Mouse (Mus musculus): ENCODE measurements at regions not wholly inside any gene's neighbourhood (a gene's known extent, or its start where the extent isn't known, plus 50 kb on each side); places are given as distances from the start of the nearest gene placed in this dataset.

DNA sequence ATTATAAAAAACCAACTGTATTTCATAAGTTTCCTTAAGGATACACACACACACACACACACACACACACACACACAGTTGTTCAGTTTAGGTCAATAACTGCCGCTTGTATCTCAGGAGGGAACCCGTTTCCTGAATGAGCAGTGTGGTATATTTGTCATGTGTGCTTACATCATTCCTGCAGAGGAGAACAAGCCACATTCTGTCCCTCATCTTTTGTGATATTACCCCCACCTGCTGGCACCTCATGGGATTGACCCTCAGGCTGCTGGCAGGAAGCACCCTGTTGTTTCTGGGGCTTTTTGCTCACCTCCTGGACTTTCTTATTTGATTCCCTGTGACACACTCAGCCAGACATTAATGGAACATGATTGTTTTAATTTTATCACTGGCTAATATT is 66.4 kb upstream of the Htr1a start:
- DNase-seq (ENCODE audit: low read depth, low spot score) = peak; percentile 55

DNA sequence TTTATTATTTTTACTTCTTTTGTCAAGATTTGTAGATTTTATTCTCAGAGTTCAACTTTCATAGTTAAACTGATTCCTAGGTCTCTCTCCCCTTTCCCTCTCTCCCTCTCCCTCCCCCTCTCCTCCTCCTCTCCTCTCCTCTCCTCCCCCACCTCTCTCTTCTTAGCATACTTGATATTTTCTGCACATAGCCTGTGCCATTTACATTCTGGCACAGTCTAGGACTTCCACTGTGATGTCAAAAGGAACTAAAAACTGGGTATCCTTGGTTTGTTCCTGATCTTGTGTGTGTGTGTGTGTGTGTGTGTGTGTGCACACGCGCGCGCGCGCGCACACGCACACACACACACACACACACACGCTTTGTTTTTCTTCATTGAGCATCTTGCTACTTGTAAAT is 64.9 kb upstream of the Htr1a start:
- no peak for DNase-seq (ENCODE audit: low read depth, low spot score)

DNA sequence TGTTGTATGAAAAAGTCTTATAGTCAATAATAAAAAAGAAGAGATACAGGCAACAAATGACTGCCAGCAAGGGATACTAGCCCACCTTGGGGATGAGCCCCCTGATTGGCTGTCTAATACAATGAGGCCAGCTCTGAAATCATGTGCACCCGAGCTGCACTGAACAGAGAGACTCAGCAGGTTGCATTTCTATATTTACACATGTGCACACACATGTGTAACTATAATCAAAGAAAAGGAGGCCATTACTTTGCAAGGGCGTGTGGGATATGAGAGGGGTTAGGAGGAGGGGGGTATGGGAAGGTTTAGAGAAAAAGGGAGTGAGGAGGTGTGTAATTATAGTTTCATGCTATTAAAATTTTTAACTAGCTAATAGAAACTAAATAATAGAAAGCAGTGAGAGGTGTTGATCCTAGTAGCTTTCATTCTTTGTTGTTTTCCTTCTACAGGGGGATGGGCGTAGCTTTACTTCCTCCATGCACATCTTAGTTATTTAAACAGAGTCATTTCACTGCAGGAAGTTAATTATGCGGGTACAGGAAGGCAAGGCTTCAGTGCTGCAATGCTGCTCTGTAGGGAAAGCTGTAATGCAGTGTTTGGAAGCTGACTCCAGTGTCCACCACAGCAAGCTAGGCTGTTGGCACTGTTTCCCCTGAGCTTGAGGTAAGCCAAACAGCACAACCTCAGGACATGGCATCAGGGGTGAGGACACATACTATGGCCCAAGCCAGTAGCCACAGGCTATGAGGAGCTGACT is 56.2 kb upstream of the Htr1a start:
- no peak for DNase-seq (ENCODE audit: low read depth, low spot score)

Data from ES-CJ7 (cell line).